Mouse (Mus musculus) olfactory bulb, adult 2 months (tissue): ENCODE results near the gene Cript.

Experiments
- CTCF ChIP-seq: fragments of 200-500 bp; IDR thresholded peaks from 2 replicates; pipeline ENCODE4 v1.5.1; 2012; ENCODE audit warnings: low read depth, mild to moderate bottlenecking, low read length, moderate library complexity; ENCODE audit not compliant: insufficient read depth
- POLR2A ChIP-seq: fragments of 200-500 bp; IDR thresholded peaks from 2 replicates; pipeline ENCODE4 v1.6.1; 2012; ENCODE audit warnings: mild to moderate bottlenecking, low read depth, low read length, moderate library complexity; ENCODE audit not compliant: insufficient read depth

DNA sequence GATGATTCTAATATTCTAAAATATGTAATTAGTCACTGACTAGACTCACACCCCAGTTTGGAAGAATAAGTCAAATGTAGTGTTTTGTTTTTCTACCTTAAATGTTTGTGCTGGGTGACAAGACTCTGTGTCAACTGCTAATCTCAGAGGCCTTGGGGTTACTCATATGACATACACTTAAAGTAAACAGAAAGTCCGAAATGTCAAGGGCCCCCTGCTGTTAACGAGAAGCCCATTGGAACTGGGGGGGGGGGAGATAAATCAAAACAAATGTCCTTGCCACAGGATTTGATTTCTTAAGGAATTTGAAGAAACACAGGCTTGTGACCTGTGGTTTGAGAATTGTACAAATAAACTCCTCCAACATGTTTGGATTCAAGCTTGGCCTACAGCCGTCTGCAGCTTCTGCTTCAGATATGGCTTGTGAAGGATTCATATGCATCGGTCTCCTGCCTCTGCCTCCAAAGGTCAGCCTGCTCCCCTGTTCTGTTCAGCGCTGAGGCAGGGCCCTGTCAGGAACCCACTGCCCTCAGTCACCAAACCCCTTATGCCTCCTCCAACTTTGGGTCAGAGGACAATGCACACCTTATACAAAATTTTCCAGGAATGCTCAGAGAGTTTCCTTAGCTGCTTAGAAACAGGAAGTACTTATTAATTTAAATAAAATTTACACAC is 47.6 kb downstream of the Cript start:
- TF ChIP-seq CTCF (no peak), POLR2A (no peak)
